Mouse (Mus musculus) bone marrow, adult 2 months (tissue): Measurements from ENCODE around the gene Pzp.

Experiments used
- CTCF ChIP-seq: fragments of 200-500 bp; IDR thresholded peaks from 2 replicates; pipeline ENCODE4 v1.5.1; 2011; ENCODE audit warnings: low read length, control low read depth; ENCODE audit not compliant: control insufficient read depth, insufficient read depth
- POLR2A ChIP-seq: fragments of 200-500 bp; IDR thresholded peaks from 2 replicates; pipeline ENCODE4 v1.6.1; 2011; ENCODE audit warnings: low read depth, mild to moderate bottlenecking, control low read depth, low read length, borderline replicate concordance; ENCODE audit not compliant: control insufficient read depth

DNA sequence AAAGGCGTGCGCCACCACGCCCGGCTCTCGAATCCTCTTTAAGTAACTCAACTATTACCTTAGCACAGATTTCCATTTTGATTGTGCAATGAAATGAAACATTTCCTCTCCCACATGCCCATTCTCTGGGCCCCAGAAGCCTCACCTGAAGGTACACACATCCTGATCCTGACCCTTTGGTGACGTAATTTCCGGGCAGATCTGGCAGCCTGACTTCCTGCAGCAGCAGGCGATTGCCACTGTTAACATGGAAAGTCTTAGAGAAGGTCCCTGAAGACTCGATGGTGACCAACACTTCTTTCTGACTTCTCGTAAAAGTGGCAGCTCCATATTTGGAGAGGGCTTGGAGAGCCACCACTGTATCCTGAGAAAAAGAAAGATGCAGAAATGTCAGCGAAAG, 38.8 kb downstream of the Pzp start:
- TF ChIP-seq POLR2A, result no peak
- no peak for TF ChIP-seq CTCF
